Mouse (Mus musculus) hindbrain, embryonic 14.5 days (tissue): ENCODE data around the gene Dnajb6. TPM values are rescaled to one million over a fixed set of nuclear protein-coding genes. Genes with fewer than 3 reads are reported as not detected.

Experiments
- ATAC-seq: fragments of 200-750 bp; cut with Nextera tagmentation; 2 replicates; pipeline ENCODE4 v1.8.0; 2017; ENCODE audit warnings: moderate number of reproducible peaks, mild to moderate bottlenecking, moderate TSS enrichment, moderate library complexity; ENCODE audit not compliant: low FRiP score
- DNase-seq: peaks from one replicate; pipeline ENCODE4 v3.0.0-alpha.2; 2015; ENCODE audit warnings: low spot score
- H3K27ac ChIP-seq: fragments of 300-500 bp; sonication (generic); 2 replicates; pipeline ENCODE4 v1.5.1; 2014; ENCODE audit warnings: mild to moderate bottlenecking, moderate library complexity
- H3K27me3 ChIP-seq: fragments of 300-500 bp; sonication (generic); 2 replicates; pipeline ENCODE4 v1.6.1; 2014; ENCODE audit warnings: mild to moderate bottlenecking, low read length, mixed read lengths; ENCODE audit not compliant: control insufficient read depth, insufficient read depth
- H3K36me3 ChIP-seq: fragments of 300-500 bp; sonication (generic); replicated peaks from 2 replicates; pipeline ENCODE4 v1.6.1; 2014; ENCODE audit not compliant: control insufficient read depth, insufficient read depth
- H3K4me1 ChIP-seq: fragments of 300-500 bp; sonication (generic); replicated peaks from 2 replicates; pipeline ENCODE4 v1.6.1; 2014; ENCODE audit warnings: antibody characterized with exemption, low read length, mixed read lengths; ENCODE audit not compliant: control insufficient read depth, insufficient read depth
- H3K4me2 ChIP-seq: fragments of 300-500 bp; sonication (generic); replicated peaks from 2 replicates; pipeline ENCODE4 v1.6.1; 2014; ENCODE audit warnings: mild to moderate bottlenecking, moderate library complexity
- H3K4me3 ChIP-seq: fragments of 300-500 bp; sonication (generic); replicated peaks from 2 replicates; pipeline ENCODE4 v1.5.1; 2014; ENCODE audit warnings: mild to moderate bottlenecking, low read length
- H3K9ac ChIP-seq: fragments of 300-500 bp; sonication (generic); 2 replicates; pipeline ENCODE4 v1.6.1; 2014
- H3K9me3 ChIP-seq: fragments of 300-500 bp; sonication (generic); 2 replicates; pipeline ENCODE4 v1.6.1; 2016; ENCODE audit warnings: low read length; ENCODE audit not compliant: control insufficient read depth
- WGBS: fragments of 180-500 bp; shearing (Covaris S2); extraction: QIAGEN DNeasy Blood & Tissue Kit; methylation state at CpG from one replicate; pipeline ENCODE4 v1.1.7; 2014; 5-methylcytosine and 5-hydroxymethylcytosine counted together
- polyA plus RNA-seq: library from polyadenylated mRNA; unstranded; fragments of >200 nt; fragmentation: Nextera tagmentation; extraction: Ambion mirVana; gene quantifications from 2 replicates; pipeline ENCODE4 v1.2.1, GENCODE M21; 2014

Dnajb6 gene
- polyA plus RNA-seq, 1 experiment from 2014 or later, result 304 TPM

- Histone ChIP-seq H3K4me2 (no peak overlapping the region), H3K36me3 (no peaks in the 10 kb centered on the region), H3K4me1 (no peaks in the 10 kb centered on the region), H3K27ac (no peak overlapping the region), H3K27me3 (no peaks in the 10 kb centered on the region), H3K9me3 (no peaks in the 10 kb centered on the region), H3K4me3 (no peak overlapping the region), H3K9ac (no peak overlapping the region)
- WGBS, result 85% methylated on average over 5 of the region's 5 CpGs
- DNase-seq, result no peak
- ATAC-seq, result no peak
Observed at GRCm38 (mm10) chr5:29854376-29854775, 118.9 kb downstream of the Dnajb6 start.

- DNase-seq (no peak), ATAC-seq (no peak)
- Histone ChIP-seq H3K27me3 (no peaks in the 10 kb centered on the region), H3K4me1 (no peaks in the 10 kb centered on the region), H3K4me2 (no peak overlapping the region), H3K9ac (no peak overlapping the region), H3K27ac (no peak overlapping the region), H3K4me3 (no peak overlapping the region), H3K36me3 (no peaks in the 10 kb centered on the region), H3K9me3 (no peaks in the 10 kb centered on the region)
- 92% methylated on average over 1 of the region's 1 CpGs for WGBS
Observed at GRCm38 (mm10) chr5:29854971-29855370, 119.5 kb downstream of the Dnajb6 start.

- Histone ChIP-seq H3K9me3 (no peaks in the 10 kb centered on the region), H3K4me2 (no peak overlapping the region), H3K27me3 (no peaks in the 10 kb centered on the region), H3K9ac (no peak overlapping the region), H3K4me1 (no peaks in the 10 kb centered on the region), H3K27ac (no peak overlapping the region), H3K4me3 (no peak overlapping the region), H3K36me3 (no peaks in the 10 kb centered on the region)
- 82% methylated on average over 3 of the region's 3 CpGs for WGBS
- ATAC-seq (no peak), DNase-seq (no peak)
Observed at GRCm38 (mm10) chr5:29861522-29861921, 126.0 kb downstream of the Dnajb6 start.

DNA sequence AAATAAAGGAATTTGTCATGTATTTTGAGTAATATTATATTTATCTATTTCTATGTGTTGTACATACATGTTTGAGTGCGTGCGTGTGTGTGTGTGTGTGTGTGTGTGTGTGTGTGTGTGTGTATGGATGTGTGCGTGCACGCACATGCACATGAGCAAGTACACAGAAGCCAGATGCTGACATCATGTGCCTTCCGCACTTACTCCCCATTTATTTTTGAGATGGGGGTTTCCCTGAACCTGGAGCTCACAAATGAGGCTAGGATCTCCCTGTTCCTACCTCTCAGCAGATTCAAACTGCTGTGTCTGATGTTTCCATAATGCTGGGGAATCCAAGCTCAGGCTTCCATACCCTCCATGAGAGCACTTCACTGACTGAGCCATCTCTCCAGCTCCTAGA is 126.9 kb downstream of the Dnajb6 start:
- no peak for DNase-seq
- WGBS, result 98% methylated on average over 5 of the region's 5 CpGs
- no peaks in the 10 kb centered on the region for H3K4me1 ChIP-seq

GRCm38 (mm10) chr5:29864291-29864737 is 128.8 kb downstream of the Dnajb6 start:
- no peaks in the 10 kb centered on the region for H3K36me3 ChIP-seq
- H3K9ac ChIP-seq, result no peak overlapping the region
- H3K4me1 ChIP-seq, result no peaks in the 10 kb centered on the region
- no peak overlapping the region for H3K4me3 ChIP-seq
- ATAC-seq, result no peak
- no peak overlapping the region for H3K27ac ChIP-seq
- no peak for DNase-seq
- no peak overlapping the region for H3K4me2 ChIP-seq
- H3K9me3 ChIP-seq, result no peaks in the 10 kb centered on the region
- 88% methylated on average over 4 of the region's 4 CpGs for WGBS
- H3K27me3 ChIP-seq, result no peaks in the 10 kb centered on the region

More for the DNA sequence above, 126.9 kb downstream of the Dnajb6 start:
- Histone ChIP-seq H3K4me2 (no peak overlapping the region), H3K27ac (no peak overlapping the region), H3K27me3 (no peaks in the 10 kb centered on the region), H3K36me3 (no peaks in the 10 kb centered on the region), H3K9me3 (no peaks in the 10 kb centered on the region), H3K4me3 (no peak overlapping the region), H3K9ac (no peak overlapping the region)
- ATAC-seq, result no peak

GRCm38 (mm10) chr5:29864994-29865393 is 129.5 kb downstream of the Dnajb6 start:
- H3K36me3 ChIP-seq, result no peaks in the 10 kb centered on the region
- H3K27ac ChIP-seq, result no peak overlapping the region
- no peak overlapping the region for H3K9ac ChIP-seq
- H3K27me3 ChIP-seq, result no peaks in the 10 kb centered on the region
- H3K9me3 ChIP-seq, result no peaks in the 10 kb centered on the region
- no peaks in the 10 kb centered on the region for H3K4me1 ChIP-seq
- no peak for ATAC-seq
- no peak overlapping the region for H3K4me2 ChIP-seq
- DNase-seq, result no peak
- 67% methylated on average over 4 of the region's 4 CpGs for WGBS
- no peak overlapping the region for H3K4me3 ChIP-seq

Other genes with a start within 250 kb of the Dnajb6 start
- gene Ube3c, start 166.4 kb upstream of the Dnajb6 start, polyA plus RNA-seq, result 51.8 and 53.0 TPM in 2 replicates
- gene Gm5129, start 248 bp downstream of the Dnajb6 start, polyA plus RNA-seq, result not detected in 2 replicates